In the genomic region with DNA sequence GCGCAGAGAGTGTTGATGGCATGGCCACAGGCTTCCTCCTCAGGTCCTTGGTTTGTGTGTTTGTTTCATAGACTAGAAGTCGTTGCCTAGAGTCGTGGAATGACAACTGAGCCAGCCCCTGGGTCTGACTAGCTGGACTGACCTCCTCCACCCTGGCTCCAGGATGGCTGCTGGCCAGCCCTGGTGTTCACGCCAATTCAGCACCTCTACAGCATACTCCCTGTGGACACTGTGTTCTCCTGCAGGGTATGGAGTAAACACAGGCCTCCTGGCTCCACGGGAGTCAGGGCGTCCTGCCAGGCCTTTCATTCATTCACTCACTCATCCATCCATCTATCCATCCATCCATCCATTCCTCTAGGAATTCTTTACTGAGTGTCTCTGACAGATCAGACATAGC, we compare ENCODE assay signal across 9 mouse cellular contexts. TPM values are rescaled to one million over a fixed set of nuclear protein-coding genes. Genes with fewer than 3 reads are reported as not detected.
DNase-seq lines count a peak whose midpoint lies in the region; ATAC-seq lines count a peak whose summit lies in the region.
"Had no signal": no experiment of that assay in that cellular context is flagged by ENCODE, and none has a peak within 500 bp of the region (broad histone marks: within the 10 kb centered on the region; RNA-seq: fewer than 3 reads in every experiment).

No protein-coding gene starts in this region.

- no peaks in the 10 kb centered on the region for H3K36me3 ChIP-seq in hindbrain, embryonic 15.5 days

- no peak overlapping the region for H3K4me2 ChIP-seq in hindbrain, embryonic 15.5 days

- 50% methylated on average over 6 of the region's 6 CpGs for WGBS in hindbrain, embryonic 15.5 days

- H3K4me1 ChIP-seq in hindbrain, embryonic 15.5 days (replicated peaks): peaks cover 28% of the 10 kb centered on the region

- peak; percentile 43 for ATAC-seq in hindbrain, embryonic 15.5 days (ENCODE audit: low FRiP score, low read depth)

- H3K27ac ChIP-seq in hindbrain, embryonic 15.5 days (replicated peaks): peak overlapping the region; percentile 23; the same call in 1 of the 2 replicates

- no peak overlapping the region for H3K4me3 ChIP-seq in hindbrain, embryonic 15.5 days

- H3K9me3 ChIP-seq in hindbrain, embryonic 15.5 days: no peaks in the 10 kb centered on the region

- DNase-seq in cerebellum, adult 11-12 months: peak; percentile 54
- DNase-seq in cerebellum, postnatal 4 days (ENCODE audit: low spot score in 2 of 2): no peak
- peak; percentile 15 for DNase-seq in right cerebral cortex, postnatal 14 days
- DNase-seq in right cerebral cortex, postnatal 36 days (ENCODE audit: low spot score in 2 of 2): no peak
- DNase-seq in lung, postnatal 14 days: peak; percentile 88
- no peak for DNase-seq in yolk sac, embryonic 10.5 days (ENCODE audit: low spot score)
- no peak for DNase-seq in urinary bladder, postnatal 4 days (ENCODE audit: low spot score in 2 of 2)

- no peaks in the 10 kb centered on the region for H3K27me3 ChIP-seq in hindbrain, embryonic 15.5 days

- no peak overlapping the region for H3K9ac ChIP-seq in hindbrain, embryonic 15.5 days

RNA-seq across cellular contexts. Expression of gene Aldh1l1, which starts 22.9 kb away (rescaled TPM):
- 65.8 and 81.7 TPM in 2 replicates for polyA plus RNA-seq in hindbrain, embryonic 15.5 days (2015; fragmentation: Nextera tagmentation; extraction: Ambion mirVana)

RNA-seq across cellular contexts. Expression of gene Klf15, which starts 46.7 kb away (rescaled TPM):
- 17.3 and 20.0 TPM in 2 replicates for polyA plus RNA-seq in hindbrain, embryonic 15.5 days (2015; fragmentation: Nextera tagmentation; extraction: Ambion mirVana)
- polyA plus RNA-seq: C2C12 had no signal

Comparison
In these comparisons a context has a peak if more than half of its experiments do, and no peak if none do; other contexts are left out.
1. DNase-seq: peak in cerebellum, adult 11-12 months (single experiment), right cerebral cortex, postnatal 14 days (single experiment) and lung, postnatal 14 days (single experiment); none in cerebellum, postnatal 4 days (0 of 2), right cerebral cortex, postnatal 36 days (0 of 2), yolk sac, embryonic 10.5 days (single experiment) and urinary bladder, postnatal 4 days (0 of 2).